Mouse (Mus musculus) midbrain, postnatal 0 days (tissue): ENCODE measurements around the gene Nptxr. TPM values are rescaled to one million over a fixed set of nuclear protein-coding genes. Genes with fewer than 3 reads are reported as not detected.

ENCODE experiments used
- ATAC-seq: fragments of 200-750 bp; cut with Nextera tagmentation; 2 replicates; pipeline ENCODE4 v1.8.0; 2017; ENCODE audit warnings: moderate number of reproducible peaks, mild to moderate bottlenecking, moderate TSS enrichment, moderate library complexity; ENCODE audit not compliant: low FRiP score
- DNase-seq: peaks from one replicate; pipeline ENCODE4 v3.0.0-alpha.2; 2015; ENCODE audit warnings: low spot score
- H3K27ac ChIP-seq: fragments of 300-500 bp; sonication (generic); 2 replicates; pipeline ENCODE4 v1.5.1; 2014; ENCODE audit warnings: low read depth, mild to moderate bottlenecking, low read length, mixed read lengths
- H3K27me3 ChIP-seq: fragments of 300-500 bp; sonication (generic); 2 replicates; pipeline ENCODE4 v1.6.1; 2014; ENCODE audit warnings: low read length, control low read depth, mixed read lengths; ENCODE audit not compliant: insufficient read depth
- H3K36me3 ChIP-seq: fragments of 300-500 bp; sonication (generic); 2 replicates; pipeline ENCODE4 v1.6.1; 2014; ENCODE audit warnings: low read length, control low read depth, mixed read lengths; ENCODE audit not compliant: insufficient read depth
- H3K4me1 ChIP-seq: fragments of 300-500 bp; sonication (generic); 2 replicates; pipeline ENCODE4 v1.6.1; 2014; ENCODE audit warnings: mild to moderate bottlenecking, control low read depth, antibody characterized with exemption, low read length, mixed read lengths; ENCODE audit not compliant: insufficient read depth
- H3K4me2 ChIP-seq: fragments of 300-500 bp; sonication (generic); 2 replicates; pipeline ENCODE4 v1.6.1; 2014; ENCODE audit warnings: low read depth, mild to moderate bottlenecking, low read length, mixed read lengths; ENCODE audit not compliant: poor library complexity, severe bottlenecking
- H3K4me3 ChIP-seq: fragments of 300-500 bp; sonication (generic); 2 replicates; pipeline ENCODE4 v1.5.1; 2014; ENCODE audit warnings: low read depth, mild to moderate bottlenecking, low read length, moderate library complexity
- H3K9ac ChIP-seq: fragments of 300-500 bp; sonication (generic); replicated peaks from 2 replicates; pipeline ENCODE4 v1.6.1; 2014; ENCODE audit warnings: mild to moderate bottlenecking, low read length, moderate library complexity, mixed read lengths; ENCODE audit not compliant: poor library complexity, severe bottlenecking
- H3K9me3 ChIP-seq: fragments of 300-500 bp; sonication (generic); 2 replicates; pipeline ENCODE4 v1.6.1; 2016; ENCODE audit warnings: low read length, control low read depth
- CTCF ChIP-seq: IDR thresholded peaks from 2 replicates; pipeline ENCODE4 v1.5.1; 2016; ENCODE audit warnings: antibody characterized with exemption, mild to moderate bottlenecking
- WGBS: fragments of 180-500 bp; shearing (Covaris S2); extraction: QIAGEN DNeasy Blood & Tissue Kit; methylation state at CpG from one replicate; pipeline ENCODE4 v1.1.7; 2014; 5-methylcytosine and 5-hydroxymethylcytosine counted together
- polyA plus RNA-seq: library from polyadenylated mRNA; unstranded; fragments of >200 nt; fragmentation: Nextera tagmentation; extraction: Ambion mirVana; gene quantifications from 2 replicates; pipeline ENCODE4 v1.2.1, GENCODE M21; 2015
- total RNA-seq: library from RNA; depleted of rRNA; stranded (reverse); fragments of >200 nt; gene quantifications from 2 replicates; pipeline ENCODE4 v1.2.3, GENCODE M21; 2014

Nptxr gene
- total and polyA plus RNA-seq, 2 experiments from 2014 or later, result 97.8 to 288 TPM

- no peak overlapping the region for H3K4me3 ChIP-seq
- DNase-seq, result no peak
- no peak overlapping the region for H3K9ac ChIP-seq
- no peak for ATAC-seq
- TF ChIP-seq CTCF, result no peak
- no peaks in the 10 kb centered on the region for H3K36me3 ChIP-seq
- H3K4me2 ChIP-seq, result no peak overlapping the region
- WGBS, result 87% methylated on average over 17 of the region's 17 CpGs
- H3K9me3 ChIP-seq, result no peaks in the 10 kb centered on the region
- no peaks in the 10 kb centered on the region for H3K4me1 ChIP-seq
- H3K27ac ChIP-seq, result no peak overlapping the region
- no peaks in the 10 kb centered on the region for H3K27me3 ChIP-seq
Observed at GRCm38 (mm10) chr15:79751772-79752171, 52.8 kb downstream of the Nptxr start.

- Histone ChIP-seq H3K9me3 (no peaks in the 10 kb centered on the region), H3K36me3 (no peaks in the 10 kb centered on the region), H3K27me3 (no peaks in the 10 kb centered on the region), H3K27ac (no peak overlapping the region), H3K4me2 (no peak overlapping the region), H3K9ac (no peak overlapping the region), H3K4me1 (no peaks in the 10 kb centered on the region), H3K4me3 (no peak overlapping the region)
- DNase-seq (no peak), ATAC-seq (no peak)
- TF ChIP-seq CTCF, result no peak
- WGBS, result 91% methylated on average over 8 of the region's 8 CpGs
Observed at GRCm38 (mm10) chr15:79750266-79750665, 54.3 kb downstream of the Nptxr start.

GRCm38 (mm10) chr15:79749162-79749561 lies 55.4 kb downstream of the Nptxr start:
- Histone ChIP-seq H3K9ac (no peak overlapping the region), H3K9me3 (no peaks in the 10 kb centered on the region), H3K27me3 (no peaks in the 10 kb centered on the region), H3K4me3 (no peak overlapping the region), H3K4me2 (no peak overlapping the region), H3K36me3 (no peaks in the 10 kb centered on the region), H3K4me1 (no peaks in the 10 kb centered on the region), H3K27ac (no peak overlapping the region)
- ATAC-seq (no peak), DNase-seq (no peak)
- 88% methylated on average over 7 of the region's 7 CpGs for WGBS
- TF ChIP-seq CTCF, result no peak

GRCm38 (mm10) chr15:79747998-79748397 lies 56.6 kb downstream of the Nptxr start:
- ATAC-seq, result peak; percentile 57; the same call in 1 of the 2 replicates
- Histone ChIP-seq H3K36me3 (no peaks in the 10 kb centered on the region), H3K4me2 (no peak overlapping the region), H3K4me1 (peaks cover under 1% of the 10 kb centered on the region; the same call in 1 of the 2 replicates), H3K4me3 (no peak overlapping the region), H3K9me3 (no peaks in the 10 kb centered on the region), H3K9ac (0 out of 2 replicates have a peak overlapping the region, but pooled peaks have one; percentile 4), H3K27ac (no peak overlapping the region), H3K27me3 (no peaks in the 10 kb centered on the region)
- DNase-seq, result peak; percentile 60
- WGBS, result 52% methylated on average over 11 of the region's 11 CpGs
- TF ChIP-seq CTCF, result peak; percentile 72

GRCm38 (mm10) chr15:79745883-79746282 lies 58.7 kb downstream of the Nptxr start:
- ATAC-seq, result no peak
- no peaks in the 10 kb centered on the region for H3K36me3 ChIP-seq
- peaks cover 10% of the 10 kb centered on the region for H3K4me1 ChIP-seq
- H3K9me3 ChIP-seq, result no peaks in the 10 kb centered on the region
- no peak overlapping the region for H3K4me2 ChIP-seq
- no peaks in the 10 kb centered on the region for H3K27me3 ChIP-seq
- no peak overlapping the region for H3K27ac ChIP-seq
- WGBS, result 88% methylated on average over 5 of the region's 5 CpGs
- no peak overlapping the region for H3K4me3 ChIP-seq
- TF ChIP-seq CTCF, result no peak
- no peak for DNase-seq
- H3K9ac ChIP-seq, result no peak overlapping the region

- no peaks in the 10 kb centered on the region for H3K9me3 ChIP-seq
- H3K27ac ChIP-seq, result no peak overlapping the region
- no peak for ATAC-seq
- H3K27me3 ChIP-seq, result no peaks in the 10 kb centered on the region
- H3K4me1 ChIP-seq, result peaks cover 10% of the 10 kb centered on the region
- no peak for TF ChIP-seq CTCF
- no peak overlapping the region for H3K9ac ChIP-seq
- no peak overlapping the region for H3K4me2 ChIP-seq
- no peak for DNase-seq
- no peaks in the 10 kb centered on the region for H3K36me3 ChIP-seq
- 88% methylated on average over 10 of the region's 10 CpGs for whole genome bisulfite sequencing
- no peak overlapping the region for H3K4me3 ChIP-seq
Observed at GRCm38 (mm10) chr15:79745312-79745711, 59.3 kb downstream of the Nptxr start.
